Mouse (Mus musculus) right cerebral cortex, postnatal 4 days (tissue): ENCODE measurements around the gene Col4a6.

Experiments
- DNase-seq: peaks from one replicate; pipeline ENCODE4 v3.0.0-alpha.2; 2022

Gene Col4a6

DNA sequence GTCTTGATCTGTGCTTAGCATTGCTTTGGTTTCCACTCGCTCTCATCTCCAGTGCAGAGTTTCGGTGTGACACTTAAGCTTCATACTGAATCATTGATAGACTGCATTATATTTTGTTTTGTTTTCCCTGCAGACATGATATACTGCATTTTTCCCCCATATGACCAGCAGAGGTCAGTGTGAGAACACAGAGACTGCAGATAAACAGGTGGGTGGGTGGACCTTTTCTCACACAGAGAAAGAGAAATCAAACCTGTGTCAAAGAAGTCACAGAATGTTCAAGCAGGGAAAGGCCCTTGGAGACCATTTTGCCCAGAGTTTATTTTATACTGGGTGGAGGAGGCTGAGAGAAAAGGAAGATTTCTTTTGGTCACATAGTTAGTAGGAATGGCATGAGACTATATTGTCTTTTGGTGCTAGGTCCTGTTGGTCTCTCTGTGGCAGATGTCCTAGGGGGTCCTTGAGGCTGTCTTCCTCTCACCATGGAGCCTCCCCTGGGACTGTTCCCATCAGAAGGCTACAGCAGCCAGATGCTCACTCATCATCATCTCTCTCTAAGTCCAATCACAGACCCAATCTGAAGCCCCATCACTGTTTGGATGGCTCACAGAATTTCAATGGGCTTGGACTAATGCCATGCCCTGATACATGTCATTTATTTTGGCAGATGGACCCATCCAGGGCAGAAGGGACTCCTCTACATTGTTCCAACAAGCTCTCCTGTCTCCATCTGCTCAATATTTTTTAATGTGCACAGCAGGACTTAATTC, 237.1 kb downstream of the Col4a6 start:
- peak; percentile 3 for DNase-seq

DNA sequence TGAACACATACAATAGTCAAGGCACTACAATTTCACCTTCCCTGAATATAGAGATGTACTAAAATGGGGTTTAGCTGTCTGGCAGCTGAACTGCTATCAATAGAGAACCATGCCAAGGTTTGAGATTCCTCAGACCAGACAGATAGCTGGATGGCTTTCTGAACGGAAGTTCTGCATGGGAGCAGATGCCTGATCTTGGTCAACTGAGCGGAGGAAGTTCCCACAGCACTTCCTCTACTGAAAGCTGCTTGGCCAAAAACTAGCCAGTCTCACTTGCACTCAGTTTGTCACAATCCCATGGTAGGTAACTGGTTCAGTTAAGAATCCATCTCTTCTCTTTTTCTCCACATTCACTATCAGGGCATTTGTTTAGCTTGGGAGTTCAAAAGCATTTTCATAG, 245.7 kb downstream of the Col4a6 start:
- no peak for DNase-seq

DNA sequence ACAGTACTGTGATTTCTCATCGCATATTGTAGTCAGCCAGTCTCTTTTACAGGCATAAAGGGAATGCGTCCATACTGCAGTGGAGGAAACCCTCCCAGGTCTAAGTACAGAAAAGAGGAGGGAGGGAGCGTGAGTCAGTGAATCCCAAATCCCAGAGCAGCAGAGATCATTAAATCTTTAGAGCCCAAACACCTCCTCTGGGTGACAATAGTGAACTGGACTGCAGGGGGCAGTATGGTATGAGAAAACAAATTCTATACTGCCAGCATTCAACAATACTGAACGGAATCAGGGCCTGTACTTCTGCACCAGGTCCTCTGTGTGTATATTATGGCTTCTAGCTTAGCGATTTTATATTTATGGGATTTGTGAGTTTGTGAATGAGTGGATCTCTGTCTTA, 261.1 kb downstream of the Col4a6 start:
- DNase-seq, result peak; percentile 43

DNA sequence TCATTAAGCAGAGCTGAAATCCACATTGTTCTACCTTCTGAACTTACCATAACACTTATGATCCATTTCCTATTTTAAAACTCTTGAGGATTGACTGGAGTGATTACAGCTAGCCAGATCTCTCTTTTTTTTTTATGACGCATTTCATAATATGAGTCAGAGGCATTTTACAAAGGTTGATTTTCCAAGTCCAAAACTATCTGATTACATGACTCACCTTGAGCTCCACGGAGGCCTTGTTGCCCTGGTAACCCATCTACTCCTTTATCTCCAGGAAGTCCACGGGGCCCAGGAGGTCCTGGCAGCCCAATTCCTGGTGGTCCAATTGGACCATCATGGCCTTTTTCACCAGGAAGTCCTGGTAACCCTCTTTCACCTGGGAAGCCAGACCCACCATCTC, 274.9 kb downstream of the Col4a6 start:
- DNase-seq, result no peak

DNA sequence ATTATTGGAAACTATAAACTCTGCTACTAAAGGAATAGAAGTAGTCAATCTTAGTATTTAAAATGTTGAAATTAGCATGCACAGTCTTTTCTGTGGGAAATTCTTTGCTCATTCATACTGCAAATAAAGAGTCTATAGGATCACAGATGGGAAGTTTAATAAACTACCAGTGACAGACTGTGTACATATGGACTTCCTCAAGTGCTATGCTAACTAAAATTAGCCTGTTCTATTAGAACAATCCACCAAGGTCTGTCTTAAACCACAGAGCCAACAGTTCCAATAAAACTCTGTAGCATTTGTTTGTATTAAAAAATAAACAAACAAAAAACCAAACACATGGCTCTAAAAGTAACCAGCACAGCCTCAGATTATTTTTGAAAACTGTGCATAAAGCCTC, 278.8 kb downstream of the Col4a6 start:
- no peak for DNase-seq

DNA sequence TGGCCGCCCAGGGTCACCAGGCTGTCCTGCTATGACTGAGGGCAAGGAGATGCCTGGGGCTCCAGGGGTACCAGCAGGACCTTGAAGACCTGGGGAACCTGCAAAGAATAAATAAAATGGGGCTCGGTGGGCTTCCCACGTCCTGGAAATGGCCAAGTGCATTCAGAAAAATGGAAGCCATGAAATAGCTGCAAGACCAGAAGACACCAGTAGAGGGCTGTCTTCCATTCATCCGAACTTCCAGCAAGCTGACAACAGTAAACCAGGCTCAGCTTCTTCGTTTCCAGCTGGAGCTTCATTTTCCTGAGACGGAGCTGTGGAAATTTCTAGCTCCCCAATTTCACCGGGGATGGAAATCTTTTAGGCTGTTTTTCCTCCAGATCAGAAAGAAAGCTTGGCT, 298.5 kb downstream of the Col4a6 start:
- peak; percentile 52 for DNase-seq

DNA sequence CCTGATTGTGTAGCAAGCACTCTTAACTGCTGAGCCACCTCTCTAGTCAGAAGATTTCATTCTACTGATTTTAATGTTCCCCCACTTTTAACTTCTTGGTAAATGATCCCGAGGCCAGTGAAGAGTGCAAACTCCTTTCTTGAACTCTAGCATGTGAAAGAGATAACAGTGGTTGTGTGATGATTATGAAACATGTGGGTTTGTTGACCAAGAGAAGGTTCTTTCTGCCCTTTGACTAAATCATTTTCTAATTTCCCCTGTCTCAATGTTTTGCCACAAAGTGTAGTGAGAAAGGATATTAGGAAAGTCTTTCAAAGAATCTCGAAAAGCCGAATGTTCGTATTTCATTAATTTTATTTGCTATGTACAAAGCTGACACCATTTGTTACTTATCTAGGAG, 308.8 kb downstream of the Col4a6 start:
- DNase-seq, result no peak

DNA sequence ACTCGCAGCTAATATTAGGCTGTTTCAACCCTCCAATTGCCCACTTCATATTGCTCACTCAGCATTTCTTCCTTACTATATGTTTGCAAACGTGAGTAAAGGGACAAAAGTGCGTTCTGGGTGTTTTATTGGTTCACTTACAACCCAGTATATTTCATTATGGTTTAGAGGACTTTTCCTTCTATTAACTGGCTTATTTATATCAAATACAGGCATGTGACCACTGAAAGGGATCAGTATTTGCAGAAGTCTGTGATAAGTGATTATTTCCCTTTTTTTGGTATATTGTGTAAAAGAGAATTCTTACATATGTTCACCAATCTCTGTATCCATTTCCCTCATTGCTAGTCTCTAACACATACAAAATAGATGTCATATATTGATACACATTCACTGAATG, 313.5 kb downstream of the Col4a6 start:
- DNase-seq, result no peak

DNA sequence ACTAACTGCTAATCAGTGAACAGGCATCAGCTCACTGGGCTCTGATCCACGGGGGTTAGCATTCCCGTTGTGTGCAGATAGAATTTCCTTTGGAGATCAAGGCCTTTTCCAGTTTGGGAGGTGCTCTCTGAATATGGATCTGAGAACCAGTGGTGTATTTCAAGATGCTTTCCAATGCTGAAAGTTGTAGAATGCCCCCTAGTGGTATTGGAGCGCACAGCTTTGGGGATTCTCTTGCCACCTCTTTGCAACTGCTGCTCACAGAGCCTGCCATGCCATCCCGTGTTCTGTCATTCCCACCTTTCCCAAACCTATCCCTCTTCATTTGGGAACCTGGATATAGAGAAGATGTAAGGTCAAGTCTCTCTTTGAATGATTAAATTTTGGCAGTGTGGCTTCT, 315.7 kb downstream of the Col4a6 start:
- DNase-seq, result no peak

DNA sequence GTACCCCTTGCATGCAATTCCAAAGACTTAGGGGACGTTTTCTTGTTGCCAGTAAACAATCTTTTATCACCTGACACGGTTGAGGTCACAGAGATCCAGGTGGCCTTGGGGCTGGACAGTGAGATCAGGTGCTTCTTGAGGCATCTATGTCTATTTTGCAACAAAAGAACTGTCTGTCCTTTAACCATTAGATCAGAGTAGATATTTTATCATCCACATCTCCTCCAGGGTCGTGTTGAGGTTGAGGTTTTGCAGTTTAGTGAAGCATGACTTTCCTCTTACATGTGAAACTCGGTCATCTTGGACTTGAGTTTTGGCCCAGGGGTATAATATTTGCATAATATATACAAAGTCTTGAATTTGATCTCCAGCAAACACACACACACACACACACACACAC, 316.2 kb downstream of the Col4a6 start:
- no peak for DNase-seq

DNA sequence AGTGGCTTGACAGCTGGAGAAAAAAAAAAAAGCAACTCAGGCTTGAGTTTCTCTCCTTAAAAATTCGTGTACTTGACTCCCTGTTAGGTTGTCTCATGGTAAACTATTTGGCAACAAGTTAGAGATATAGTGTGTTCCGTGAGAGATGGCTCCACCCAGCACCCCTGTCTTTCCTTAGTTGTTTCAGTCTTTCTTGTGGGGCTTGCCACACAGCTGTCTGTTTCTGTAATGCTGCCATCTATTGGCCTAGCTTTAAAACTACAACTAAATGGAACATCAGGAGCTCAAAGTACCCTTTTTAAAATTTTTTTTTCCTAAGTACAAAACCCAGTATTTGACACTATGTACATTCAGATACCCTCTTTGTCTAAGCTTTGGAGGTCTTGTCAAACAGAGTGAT, 317.2 kb downstream of the Col4a6 start:
- no peak for DNase-seq

DNA sequence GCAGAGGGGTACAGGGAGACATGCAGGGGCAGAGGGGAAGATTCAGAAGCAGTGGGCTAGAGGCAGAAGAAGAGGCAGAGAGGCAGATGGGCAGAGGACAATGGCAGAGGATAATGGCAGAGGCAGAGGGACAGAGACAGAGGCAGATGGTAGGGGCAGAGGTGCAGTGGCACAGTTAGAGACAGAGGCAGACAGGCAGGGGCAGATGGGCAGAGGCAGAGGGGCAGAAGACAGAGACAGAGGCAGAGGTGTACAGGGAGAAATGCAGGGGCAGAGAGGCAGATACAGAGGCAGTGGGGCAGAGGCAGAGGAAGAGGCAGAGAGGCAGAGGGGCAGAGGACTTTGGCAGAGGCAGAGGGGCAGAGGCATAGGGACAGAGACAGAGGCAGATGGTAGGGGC, 322.7 kb downstream of the Col4a6 start:
- DNase-seq, result no peak

DNA sequence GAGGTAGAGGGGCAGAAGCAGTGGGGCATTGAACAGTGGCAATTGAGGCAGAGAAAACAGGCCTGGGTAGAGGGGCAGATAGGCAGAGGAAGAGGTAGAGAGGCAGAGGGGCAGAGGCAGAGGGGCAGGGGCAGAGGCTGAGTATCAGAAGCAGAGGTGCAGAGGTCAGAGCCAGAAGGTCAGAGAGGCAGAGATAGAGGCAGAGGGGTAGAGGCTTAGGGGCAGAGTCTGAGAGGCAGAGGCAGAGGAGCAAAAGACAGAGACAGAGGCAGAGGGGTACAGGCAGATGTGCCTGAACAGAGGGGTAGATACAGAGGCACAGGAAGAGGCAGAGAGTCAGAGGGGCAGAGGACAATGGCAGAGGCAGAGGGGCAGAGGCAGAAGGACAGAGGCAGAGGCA, 323.6 kb downstream of the Col4a6 start:
- no peak for DNase-seq

DNA sequence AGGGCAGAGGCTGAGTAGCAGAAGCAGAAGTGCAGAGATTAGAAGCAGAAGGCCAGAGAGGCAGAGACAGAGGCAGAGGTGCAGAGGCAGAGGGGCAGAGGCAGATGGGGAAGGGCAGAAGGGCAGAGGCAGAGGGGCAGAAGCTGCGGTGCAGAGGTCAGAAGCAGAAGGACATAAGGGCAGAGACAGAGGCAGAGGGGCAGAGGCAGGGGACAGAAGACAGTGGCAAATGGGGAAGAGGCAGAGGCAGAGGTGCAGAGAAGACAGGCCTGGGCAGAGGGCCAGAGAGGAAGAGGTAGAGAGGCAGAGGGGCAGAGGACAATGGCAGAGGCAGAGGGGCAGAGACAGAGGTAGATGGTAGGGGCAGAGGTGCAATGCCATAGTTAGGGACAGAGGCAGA, 324.2 kb downstream of the Col4a6 start:
- no peak for DNase-seq
